Mouse (Mus musculus): ENCODE data around the gene Barx1.

Barx1 gene

GRCm38 (mm10) chr13:48662431-48663143 lies at the start of gene Barx1:
TSS of gene Barx1 (plus strand) at chr13:48662998.
- no peak for DNase-seq

- DNase-seq, result no peak
These were observed 48.3 kb upstream of the Barx1 start for GRCm38 (mm10) chr13:48614525-48614924.

DNA sequence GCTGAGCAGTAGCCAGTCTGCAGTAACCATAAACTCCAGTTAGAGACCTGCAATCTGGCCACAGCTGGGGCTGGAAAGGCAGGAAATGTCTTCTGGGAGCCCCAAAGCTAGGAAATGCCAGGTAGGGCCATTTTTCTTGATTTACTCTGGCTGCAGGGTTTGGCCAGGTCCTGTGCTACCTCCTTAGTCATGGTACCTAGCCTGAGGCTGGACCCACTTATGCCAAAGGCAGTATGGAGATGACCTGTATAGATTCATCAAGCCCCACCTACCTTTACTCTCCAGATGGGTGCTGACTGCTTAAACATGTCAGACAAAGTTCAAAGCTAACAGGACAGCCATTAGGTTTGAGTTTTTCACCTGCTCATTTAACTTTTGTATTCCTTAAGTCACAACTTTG lies 45.0 kb upstream of the Barx1 start:
- DNase-seq, result peak; percentile 45

DNA sequence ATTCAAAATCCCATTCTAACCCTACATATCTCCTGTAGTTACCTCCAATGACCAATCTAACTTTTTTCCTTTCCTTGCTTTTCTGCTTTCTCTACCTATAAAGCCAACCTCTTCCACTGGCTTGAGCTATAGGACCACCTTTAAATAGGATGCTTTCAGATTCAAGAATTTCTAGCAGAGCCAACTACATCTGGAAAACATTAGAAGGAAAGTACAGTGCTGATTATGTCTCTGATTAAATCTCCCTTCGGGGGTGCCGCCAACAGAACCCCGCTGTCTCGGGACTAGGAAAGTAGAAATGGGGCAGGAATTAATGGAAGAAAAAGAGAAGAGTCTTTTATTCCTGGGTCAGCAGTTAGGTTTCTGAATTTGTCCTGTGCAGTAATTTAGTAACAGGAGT lies 43.9 kb upstream of the Barx1 start:
- DNase-seq, result no peak

GRCm38 (mm10) chr13:48624968-48625398 lies 37.8 kb upstream of the Barx1 start:
- no peak for DNase-seq

DNA sequence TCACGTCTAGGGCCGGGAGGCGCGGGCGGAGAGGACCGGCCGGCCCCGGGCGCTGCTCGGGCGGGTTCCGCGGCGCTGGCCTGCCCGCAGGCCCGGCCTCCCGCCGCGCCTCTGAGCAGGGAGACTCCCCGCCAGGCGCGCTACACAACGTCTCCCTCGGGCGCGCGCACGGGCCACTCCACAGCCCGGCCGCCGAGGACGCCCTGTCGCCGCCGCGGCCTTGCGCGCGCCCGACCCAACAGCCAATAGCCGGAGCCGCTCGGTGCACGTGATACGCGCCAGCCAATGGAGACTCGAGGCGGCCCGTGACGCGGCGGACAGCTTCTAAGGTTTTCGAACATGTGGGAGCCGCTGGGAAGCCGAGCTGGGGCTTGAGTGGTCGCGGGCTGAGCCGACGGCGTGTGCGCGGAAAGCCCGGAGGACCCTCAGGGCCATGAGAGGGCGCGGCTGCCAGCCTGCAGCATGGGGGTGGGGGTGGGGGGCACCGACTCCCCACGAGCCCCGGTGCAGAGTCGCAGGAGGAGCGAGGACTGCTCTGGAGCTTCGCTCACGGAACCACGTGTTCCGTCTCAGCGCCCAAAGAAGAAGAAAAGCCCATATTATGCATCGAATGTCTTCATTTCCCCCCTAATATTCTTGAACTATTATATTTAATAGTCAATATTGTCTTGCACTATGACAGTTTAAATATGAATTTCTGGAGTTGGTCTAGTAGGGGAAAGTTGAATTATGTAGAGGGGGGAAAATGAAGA lies 37.2 kb upstream of the Barx1 start, which contains the start of gene Ptpdc1:
TSS of gene Ptpdc1 (minus strand) at position 232 of the 752 bp plus-strand sequence.
- peak; percentile 98 for DNase-seq

- no peak for DNase-seq
These were observed 31.1 kb upstream of the Barx1 start for GRCm38 (mm10) chr13:48631691-48632090.

GRCm38 (mm10) chr13:48637706-48638105 lies 25.1 kb upstream of the Barx1 start:
- DNase-seq, result peak; percentile 87

DNA sequence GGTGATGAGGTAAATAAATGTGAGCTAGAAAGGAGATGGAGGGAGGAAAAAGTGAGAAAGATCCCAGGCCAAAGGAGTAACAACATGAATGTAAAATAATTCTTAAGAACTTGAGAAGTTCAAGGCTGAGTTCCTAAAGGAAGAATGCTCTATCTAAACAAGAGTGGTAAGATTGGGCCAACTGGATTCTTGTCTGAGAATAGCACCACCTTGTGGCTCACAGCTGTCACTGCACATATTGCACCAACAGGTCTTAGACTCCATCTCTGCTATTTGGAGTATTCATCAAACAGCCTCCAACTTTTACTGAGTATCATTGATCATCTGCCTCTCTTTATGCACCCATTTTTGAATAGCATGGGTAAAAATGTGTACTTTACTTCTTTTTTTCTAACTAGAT lies 23.2 kb upstream of the Barx1 start:
- DNase-seq, result peak; percentile 80

- no peak for DNase-seq
These were observed 19.7 kb upstream of the Barx1 start for GRCm38 (mm10) chr13:48643072-48643471.

- DNase-seq, result no peak
These were observed 18.8 kb upstream of the Barx1 start for GRCm38 (mm10) chr13:48643991-48644390.

- DNase-seq, result no peak
These were observed 16.1 kb upstream of the Barx1 start for GRCm38 (mm10) chr13:48646696-48647095.

DNA sequence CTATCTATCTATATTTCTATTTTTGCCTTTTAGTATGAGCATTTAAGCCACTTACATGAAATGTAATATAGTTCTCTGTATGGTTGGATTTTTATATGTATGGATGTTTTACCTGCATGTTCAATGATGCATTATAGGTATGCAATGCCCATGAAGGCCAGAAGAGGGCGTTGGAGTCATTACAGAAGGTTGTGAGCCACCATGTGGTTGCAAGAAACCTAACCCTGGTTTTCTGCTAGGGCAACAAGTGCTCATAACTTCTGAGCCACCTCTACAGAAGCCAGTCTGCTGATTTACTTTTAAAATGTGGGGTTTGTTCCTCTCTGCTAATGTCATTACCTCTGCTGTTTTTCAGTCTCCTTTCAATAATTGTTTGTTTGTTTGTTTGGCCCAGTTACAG lies 12.2 kb upstream of the Barx1 start:
- DNase-seq, result peak; percentile 38

- DNase-seq, result no peak
These were observed 11.4 kb upstream of the Barx1 start for GRCm38 (mm10) chr13:48651132-48652065.

DNA sequence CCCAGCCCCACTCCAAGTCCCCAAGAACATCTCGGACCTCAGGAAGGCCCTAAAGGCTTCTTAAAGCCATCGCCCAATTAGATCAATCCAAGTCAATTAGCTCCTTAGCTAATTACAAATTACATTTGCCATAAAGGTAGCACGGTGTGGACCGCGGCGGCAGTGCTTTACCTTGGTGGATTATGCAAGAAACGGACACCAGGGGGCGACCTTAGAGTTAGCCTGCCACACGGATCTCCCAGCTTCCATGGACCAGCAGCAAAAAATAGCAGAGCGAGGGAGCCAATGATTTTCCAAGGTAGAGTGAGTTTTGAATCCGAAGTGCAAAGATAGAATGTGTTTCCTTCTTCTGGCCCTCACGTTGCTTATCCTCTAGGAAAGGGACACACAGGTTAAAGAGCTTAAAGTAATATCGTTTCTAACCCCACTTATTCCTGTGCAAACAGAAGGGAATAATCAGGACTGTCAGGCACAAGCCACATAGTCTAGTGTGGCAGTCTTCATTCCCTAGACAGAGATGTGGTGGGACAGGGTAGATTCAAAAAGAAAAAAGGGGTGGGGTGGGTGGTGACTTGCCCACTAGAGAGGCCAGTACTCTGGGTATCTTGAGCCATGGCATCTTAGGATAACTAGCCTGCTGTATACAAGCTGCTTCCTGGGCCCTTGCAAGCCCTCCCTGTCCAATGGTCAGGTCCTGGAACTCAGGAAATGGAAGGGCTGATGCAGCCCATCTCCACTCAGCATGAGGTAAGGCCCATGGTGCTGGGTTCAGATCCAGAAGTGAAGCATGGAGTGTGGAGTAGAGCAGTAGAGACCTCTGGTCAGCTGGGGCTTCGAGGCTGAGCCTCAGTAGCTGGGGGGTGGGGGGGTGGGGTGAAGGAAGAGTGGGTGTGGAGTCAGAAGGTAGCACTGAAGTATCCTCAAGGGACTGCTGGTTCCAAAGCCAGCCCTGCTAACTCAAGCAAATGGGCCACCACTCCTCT lies 8.7 kb upstream of the Barx1 start:
- DNase-seq, result peak; percentile 72

DNA sequence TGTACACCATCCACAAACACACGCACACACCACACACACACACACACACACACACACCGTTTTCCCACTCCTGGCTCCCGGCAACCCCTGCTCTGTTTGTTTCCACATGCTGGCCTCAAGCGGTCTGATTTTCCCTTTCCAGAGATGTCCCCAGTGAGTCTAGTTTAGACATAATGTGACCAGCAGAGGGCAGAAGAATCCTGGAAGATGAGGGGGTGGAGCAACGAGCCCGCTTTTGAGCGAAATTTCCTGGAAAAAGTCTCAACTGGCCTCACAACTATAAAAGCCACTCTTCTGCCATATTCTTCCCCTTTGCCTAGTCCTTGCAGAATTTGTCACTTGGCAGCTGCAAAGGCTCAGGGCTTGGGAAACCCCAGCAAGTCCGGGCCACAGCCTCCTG lies 7.2 kb upstream of the Barx1 start:
- peak; percentile 71 for DNase-seq

- no peak for DNase-seq
These were observed 5.0 kb upstream of the Barx1 start for GRCm38 (mm10) chr13:48657791-48658190.

GRCm38 (mm10) chr13:48658588-48659253 lies 4.1 kb upstream of the Barx1 start:
- peak; percentile 35 for DNase-seq

DNA sequence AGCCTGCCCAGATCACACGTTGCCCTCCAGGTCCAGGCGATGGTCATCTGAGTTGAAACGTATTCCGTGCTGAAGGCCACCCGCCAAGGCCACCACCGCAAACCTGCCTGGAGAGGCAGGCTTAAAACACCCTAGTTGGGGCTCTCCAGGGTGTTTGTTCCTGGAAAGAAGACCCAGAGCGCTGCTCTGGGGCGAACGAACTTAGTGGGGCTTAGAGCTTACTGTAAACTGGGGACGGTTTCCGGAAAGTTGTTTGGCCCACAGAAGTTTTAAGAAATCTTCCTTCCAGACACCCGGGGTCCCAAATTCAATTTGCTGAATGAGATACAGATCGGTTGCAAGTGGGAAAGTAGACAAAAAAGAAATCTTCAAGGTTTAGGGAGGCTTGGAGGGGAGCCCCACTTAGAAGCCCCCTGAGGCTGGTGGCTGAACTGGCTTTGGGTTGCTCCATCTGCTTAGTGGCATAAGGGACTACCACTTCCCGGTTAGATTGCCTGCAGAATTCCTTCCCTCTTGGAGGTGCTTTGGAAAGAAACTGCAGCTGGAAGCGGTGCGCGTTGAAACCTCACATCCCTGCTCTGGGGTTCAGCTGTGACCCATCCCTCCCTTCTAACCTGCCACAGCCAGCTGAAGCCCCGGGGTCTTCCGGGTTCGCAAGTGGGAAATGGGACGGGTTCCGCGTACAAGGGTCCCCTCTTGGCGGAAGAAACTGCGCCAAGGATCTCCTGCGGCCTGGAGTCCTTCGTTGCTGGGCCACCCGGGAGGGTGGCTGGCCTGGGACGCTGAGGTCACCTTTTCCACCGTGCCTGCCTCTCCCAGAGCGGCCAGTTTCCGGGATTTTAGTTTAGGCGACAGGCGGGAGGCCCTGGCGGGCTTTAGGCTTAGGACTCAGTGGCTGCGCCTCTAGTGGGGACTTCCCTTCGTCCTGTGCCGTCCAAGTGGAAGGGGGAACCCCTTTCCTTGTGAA lies 3.3 kb upstream of the Barx1 start:
- DNase-seq, result no peak

DNA sequence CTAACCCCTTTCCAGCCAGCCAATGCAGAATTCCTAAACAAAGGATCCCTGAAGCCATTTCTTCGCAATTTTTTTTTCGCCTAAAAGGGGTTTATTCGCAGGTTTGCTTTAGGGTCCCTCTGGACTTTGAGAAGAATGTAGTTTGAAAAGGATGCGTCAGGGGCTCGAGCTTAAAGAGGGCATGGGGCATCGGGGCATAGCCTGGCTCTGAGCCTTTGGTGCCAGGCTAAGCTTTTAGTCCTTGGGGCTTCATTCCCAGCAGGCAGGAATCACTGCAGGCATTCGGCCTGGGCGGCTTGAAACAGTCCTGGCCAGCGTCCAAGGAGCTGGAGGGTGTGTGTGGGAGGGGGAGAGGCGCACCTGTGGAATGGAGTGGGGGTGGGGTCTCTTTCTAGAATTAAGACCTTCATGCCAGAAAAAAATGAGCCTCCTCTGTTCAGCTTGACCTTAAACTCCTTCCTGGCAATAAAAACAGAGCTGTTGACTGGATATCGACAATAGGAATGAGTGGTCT lies 2.5 kb upstream of the Barx1 start:
- no peak for DNase-seq
